Mouse (Mus musculus): ENCODE results near the gene Olfr1226. TPM values are rescaled to one million over a fixed set of nuclear protein-coding genes. Genes with fewer than 3 reads are reported as not detected.
"Not testable (repeated sequence)": the region's sequence is repeated elsewhere in the genome, so short reads cannot be mapped to it uniquely, and the experiment has no call there.

The Olfr1226 gene
- polyA plus RNA-seq (2015; fragmentation: Nextera tagmentation; extraction: Ambion mirVana): not detected in 2 replicates

- H3K36me3 ChIP-seq (ENCODE audit: control insufficient read depth, insufficient read depth, low read length): no peaks in the 10 kb centered on the region
- no peak within 1 kb of the TSS for H3K27ac ChIP-seq (ENCODE audit: low read length)
- H3K4me1 ChIP-seq (replicated peaks; ENCODE audit: control insufficient read depth, insufficient read depth, low read length): no peaks in the 10 kb centered on the region
- H3K9me3 ChIP-seq (ENCODE audit: control insufficient read depth, low read length): no peaks in the 10 kb centered on the region
- WGBS: 52% methylated on average over 2 of the region's 2 CpGs
- no peak within 1 kb of the TSS for H3K4me3 ChIP-seq (ENCODE audit: low read length)
- no peak for ATAC-seq (ENCODE audit: low read depth)
- H3K9ac ChIP-seq (ENCODE audit: low read length): no peak within 1 kb of the TSS
- H3K4me2 ChIP-seq (ENCODE audit: low read depth, low read length): no peak within 1 kb of the TSS
- no peaks in the 10 kb centered on the region for H3K27me3 ChIP-seq (ENCODE audit: control insufficient read depth, insufficient read depth, low read depth, low read length)
Measured at GRCm38 (mm10) chr2:89199948-89200347, at the start of gene Olfr1226. Olfr1226 (minus strand) TSS chr2:89200048.

- no peaks in the 10 kb centered on the region for H3K36me3 ChIP-seq (ENCODE audit: control insufficient read depth, insufficient read depth, low read length)
- WGBS: 85% methylated on average over 3 of the region's 3 CpGs
- no peak for ATAC-seq (ENCODE audit: low read depth)
- no peak overlapping the region for H3K27ac ChIP-seq (ENCODE audit: low read length)
- H3K9me3 ChIP-seq (ENCODE audit: control insufficient read depth, low read length): no peaks in the 10 kb centered on the region
- H3K27me3 ChIP-seq (ENCODE audit: control insufficient read depth, insufficient read depth, low read depth, low read length): no peaks in the 10 kb centered on the region
- H3K4me1 ChIP-seq (replicated peaks; ENCODE audit: control insufficient read depth, insufficient read depth, low read length): no peaks in the 10 kb centered on the region
- H3K4me3 ChIP-seq (ENCODE audit: low read length): no peak overlapping the region
- no peak overlapping the region for H3K4me2 ChIP-seq (ENCODE audit: low read depth, low read length)
- H3K9ac ChIP-seq (ENCODE audit: low read length): no peak overlapping the region
Measured at GRCm38 (mm10) chr2:89196325-89196982, 3.4 kb downstream of the Olfr1226 start.

- ATAC-seq (ENCODE audit: low read depth): no peak
- Histone ChIP-seq H3K4me2 (ENCODE audit: low read depth, low read length) (no peak within 1 kb of the TSS), H3K36me3 (ENCODE audit: control insufficient read depth, insufficient read depth, low read length) (no peaks in the 10 kb centered on the region), H3K4me1 (replicated peaks; ENCODE audit: control insufficient read depth, insufficient read depth, low read length) (no peaks in the 10 kb centered on the region), H3K27ac (ENCODE audit: low read length) (no peak within 1 kb of the TSS), H3K9ac (ENCODE audit: low read length) (no peak within 1 kb of the TSS), H3K4me3 (ENCODE audit: low read length) (no peak within 1 kb of the TSS), H3K27me3 (ENCODE audit: control insufficient read depth, insufficient read depth, low read depth, low read length) (no peaks in the 10 kb centered on the region), H3K9me3 (ENCODE audit: control insufficient read depth, low read length) (no peaks in the 10 kb centered on the region)
- WGBS: 85% methylated on average over 1 of the region's 1 CpGs
Measured at GRCm38 (mm10) chr2:89174569-89174968, 25.3 kb downstream of the Olfr1226 start, which contains the start of gene Olfr1225. Olfr1225 (minus strand) TSS chr2:89174669.

GRCm38 (mm10) chr2:89164711-89165110 is 35.1 kb downstream of the Olfr1226 start:
- not testable (repeated sequence) for H3K4me1 ChIP-seq (replicated peaks; ENCODE audit: control insufficient read depth, insufficient read depth, low read length); H3K4me3 ChIP-seq (ENCODE audit: low read length); H3K4me2 ChIP-seq (ENCODE audit: low read depth, low read length); H3K9ac ChIP-seq (ENCODE audit: low read length); H3K27me3 ChIP-seq (ENCODE audit: control insufficient read depth, insufficient read depth, low read depth, low read length); H3K27ac ChIP-seq (ENCODE audit: low read length); H3K9me3 ChIP-seq (ENCODE audit: control insufficient read depth, low read length); H3K36me3 ChIP-seq (ENCODE audit: control insufficient read depth, insufficient read depth, low read length); ATAC-seq (ENCODE audit: low read depth)
- 80% methylated on average over 4 of the region's 4 CpGs for WGBS

GRCm38 (mm10) chr2:89163991-89164390 is 35.9 kb downstream of the Olfr1226 start, which contains the start of gene Olfr1224-ps1:
Olfr1224-ps1 (minus strand) TSS chr2:89164091.
- not testable (repeated sequence) for H3K4me2 ChIP-seq (ENCODE audit: low read depth, low read length); H3K4me3 ChIP-seq (ENCODE audit: low read length)

GRCm38 (mm10) chr2:89151460-89151859 is 48.4 kb downstream of the Olfr1226 start, which contains the start of gene Olfr1223:
Olfr1223 (minus strand) TSS chr2:89151560.
- Histone ChIP-seq H3K9ac (ENCODE audit: low read length) (no peak within 1 kb of the TSS), H3K4me1 (replicated peaks; ENCODE audit: control insufficient read depth, insufficient read depth, low read length) (no peaks in the 10 kb centered on the region), H3K27ac (ENCODE audit: low read length) (no peak within 1 kb of the TSS), H3K4me2 (ENCODE audit: low read depth, low read length) (no peak within 1 kb of the TSS), H3K4me3 (ENCODE audit: low read length) (no peak within 1 kb of the TSS), H3K36me3 (ENCODE audit: control insufficient read depth, insufficient read depth, low read length) (no peaks in the 10 kb centered on the region), H3K27me3 (ENCODE audit: control insufficient read depth, insufficient read depth, low read depth, low read length) (no peaks in the 10 kb centered on the region), H3K9me3 (ENCODE audit: control insufficient read depth, low read length) (no peaks in the 10 kb centered on the region)
- ATAC-seq (ENCODE audit: low read depth): no peak
- WGBS: 65% methylated on average over 1 of the region's 1 CpGs

More at GRCm38 (mm10) chr2:89163991-89164390, 35.9 kb downstream of the Olfr1226 start, which contains the start of gene Olfr1224-ps1:
- not testable (repeated sequence) for H3K9ac ChIP-seq (ENCODE audit: low read length); H3K27me3 ChIP-seq (ENCODE audit: control insufficient read depth, insufficient read depth, low read depth, low read length); H3K36me3 ChIP-seq (ENCODE audit: control insufficient read depth, insufficient read depth, low read length); H3K27ac ChIP-seq (ENCODE audit: low read length); H3K4me1 ChIP-seq (replicated peaks; ENCODE audit: control insufficient read depth, insufficient read depth, low read length); H3K9me3 ChIP-seq (ENCODE audit: control insufficient read depth, low read length); ATAC-seq (ENCODE audit: low read depth)
- 91% methylated on average over 8 of the region's 8 CpGs for WGBS

Other genes starting within 250 kb of the Olfr1226 start
- not detected in 2 replicates for gene Olfr1212, start 246.1 kb downstream of the Olfr1226 start, polyA plus RNA-seq (2015; fragmentation: Nextera tagmentation; extraction: Ambion mirVana)
- gene Gm13762, start 219.8 kb downstream of the Olfr1226 start, polyA plus RNA-seq (2015; fragmentation: Nextera tagmentation; extraction: Ambion mirVana): not detected in 2 replicates
- gene Olfr1214, start 207.4 kb downstream of the Olfr1226 start, polyA plus RNA-seq (2015; fragmentation: Nextera tagmentation; extraction: Ambion mirVana): not detected in 2 replicates
- not detected in 2 replicates for gene Olfr1215, start 193.1 kb downstream of the Olfr1226 start, polyA plus RNA-seq (2015; fragmentation: Nextera tagmentation; extraction: Ambion mirVana)
- gene Olfr1216, start 181.7 kb downstream of the Olfr1226 start, polyA plus RNA-seq (2015; fragmentation: Nextera tagmentation; extraction: Ambion mirVana): not detected in 2 replicates
- not detected in 2 replicates for gene Olfr1217, start 168.0 kb downstream of the Olfr1226 start, polyA plus RNA-seq (2015; fragmentation: Nextera tagmentation; extraction: Ambion mirVana)
- not detected in 2 replicates for gene Olfr1218, start 138.9 kb downstream of the Olfr1226 start, polyA plus RNA-seq (2015; fragmentation: Nextera tagmentation; extraction: Ambion mirVana)
- not detected in 2 replicates for gene Olfr1219, start 116.5 kb downstream of the Olfr1226 start, polyA plus RNA-seq (2015; fragmentation: Nextera tagmentation; extraction: Ambion mirVana)
- gene Olfr1220, start 93.2 kb downstream of the Olfr1226 start, polyA plus RNA-seq (2015; fragmentation: Nextera tagmentation; extraction: Ambion mirVana): not detected in 2 replicates
- gene Olfr1221, start 82.8 kb downstream of the Olfr1226 start, polyA plus RNA-seq (2015; fragmentation: Nextera tagmentation; extraction: Ambion mirVana): not detected in 2 replicates
- not detected in 2 replicates for gene Olfr1222, start 67.0 kb downstream of the Olfr1226 start, polyA plus RNA-seq (2015; fragmentation: Nextera tagmentation; extraction: Ambion mirVana)
- gene Olfr1223, start 48.5 kb downstream of the Olfr1226 start, polyA plus RNA-seq (2015; fragmentation: Nextera tagmentation; extraction: Ambion mirVana): not detected in 2 replicates
- gene Olfr1224-ps1, start 36.0 kb downstream of the Olfr1226 start, polyA plus RNA-seq (2015; fragmentation: Nextera tagmentation; extraction: Ambion mirVana): not detected in 2 replicates
- not detected in 2 replicates for gene Olfr1225, start 25.4 kb downstream of the Olfr1226 start, polyA plus RNA-seq (2015; fragmentation: Nextera tagmentation; extraction: Ambion mirVana)
- not detected in 2 replicates for gene Olfr1228, start 54.0 kb upstream of the Olfr1226 start, polyA plus RNA-seq (2015; fragmentation: Nextera tagmentation; extraction: Ambion mirVana)
- not detected in 2 replicates for gene Olfr1229, start 88.0 kb upstream of the Olfr1226 start, polyA plus RNA-seq (2015; fragmentation: Nextera tagmentation; extraction: Ambion mirVana)
- not detected in 2 replicates for gene Olfr1230, start 97.2 kb upstream of the Olfr1226 start, polyA plus RNA-seq (2015; fragmentation: Nextera tagmentation; extraction: Ambion mirVana)
- not detected in 2 replicates for gene Olfr1231, start 107.0 kb upstream of the Olfr1226 start, polyA plus RNA-seq (2015; fragmentation: Nextera tagmentation; extraction: Ambion mirVana)
- gene Olfr1232, start 129.6 kb upstream of the Olfr1226 start, polyA plus RNA-seq (2015; fragmentation: Nextera tagmentation; extraction: Ambion mirVana): not detected in 2 replicates
- not detected in 2 replicates for gene Olfr1233, start 142.3 kb upstream of the Olfr1226 start, polyA plus RNA-seq (2015; fragmentation: Nextera tagmentation; extraction: Ambion mirVana)
- gene Olfr1234, start 164.8 kb upstream of the Olfr1226 start, polyA plus RNA-seq (2015; fragmentation: Nextera tagmentation; extraction: Ambion mirVana): not detected in 2 replicates
- not detected in 2 replicates for gene Olfr1238, start 209.6 kb upstream of the Olfr1226 start, polyA plus RNA-seq (2015; fragmentation: Nextera tagmentation; extraction: Ambion mirVana)
- gene Olfr1239, start 220.4 kb upstream of the Olfr1226 start, polyA plus RNA-seq (2015; fragmentation: Nextera tagmentation; extraction: Ambion mirVana): not detected in 2 replicates
- not detected in 2 replicates for gene Olfr1240, start 243.0 kb upstream of the Olfr1226 start, polyA plus RNA-seq (2015; fragmentation: Nextera tagmentation; extraction: Ambion mirVana)